Mouse (Mus musculus) 3134 (cell line): ENCODE measurements around the gene Vmn1r55.
"Not testable (repeated sequence)": the region's sequence is repeated elsewhere in the genome, so short reads cannot be mapped to it uniquely, and the experiment has no call there.

ENCODE experiments used
- DNase-seq: peaks from one replicate; pipeline ENCODE4 v3.0.0-alpha.2; 2011; ENCODE audit warnings: low spot score; ENCODE audit not compliant: insufficient read length; ENCODE audit errors: extremely low read depth

The Vmn1r55 gene

GRCm38 (mm10) chr7:5149570-5149969, at the start of gene Vmn1r55:
Vmn1r55 (minus strand) TSS chr7:5149670.
- DNase-seq: not testable (repeated sequence)

GRCm38 (mm10) chr7:5196647-5197046, 47.2 kb upstream of the Vmn1r55 start, which contains the start of gene Vmn1r56:
Vmn1r56 (minus strand) TSS chr7:5196747.
- DNase-seq: not testable (repeated sequence)

- no peak for DNase-seq
Measured at GRCm38 (mm10) chr7:5125549-5126406, 23.7 kb downstream of the Vmn1r55 start, which contains the start of gene Rasl2-9. Rasl2-9 (minus strand) TSS chr7:5125950.

- no peak for DNase-seq
Measured at GRCm38 (mm10) chr7:5125078-5125477, 24.4 kb downstream of the Vmn1r55 start.

- no peak for DNase-seq
Measured at GRCm38 (mm10) chr7:5116850-5117249, 32.6 kb downstream of the Vmn1r55 start, which contains the start of gene Rfpl4. Rfpl4 (minus strand) TSS chr7:5116950.

- no peak for DNase-seq
Measured at GRCm38 (mm10) chr7:5112701-5113100, 36.8 kb downstream of the Vmn1r55 start.

GRCm38 (mm10) chr7:5109301-5109700, 40.2 kb downstream of the Vmn1r55 start:
- DNase-seq: no peak

- DNase-seq: no peak
Measured at GRCm38 (mm10) chr7:5108272-5108671, 41.2 kb downstream of the Vmn1r55 start.

- DNase-seq: no peak
Measured at GRCm38 (mm10) chr7:5102564-5102963, 46.9 kb downstream of the Vmn1r55 start.

- DNase-seq: no peak
Measured at GRCm38 (mm10) chr7:5101066-5101663, 48.3 kb downstream of the Vmn1r55 start.

GRCm38 (mm10) chr7:5099796-5100195, 49.7 kb downstream of the Vmn1r55 start:
- no peak for DNase-seq

- DNase-seq: no peak
Measured at GRCm38 (mm10) chr7:5098769-5099168, 50.7 kb downstream of the Vmn1r55 start.

GRCm38 (mm10) chr7:5092831-5093510, 56.5 kb downstream of the Vmn1r55 start:
- DNase-seq: no peak

GRCm38 (mm10) chr7:5092381-5092780, 57.1 kb downstream of the Vmn1r55 start:
- DNase-seq: no peak

GRCm38 (mm10) chr7:5091008-5091728, 58.3 kb downstream of the Vmn1r55 start:
- DNase-seq: no peak

- DNase-seq: no peak
Measured at GRCm38 (mm10) chr7:5089853-5090252, 59.6 kb downstream of the Vmn1r55 start.

- DNase-seq: no peak
Measured at GRCm38 (mm10) chr7:5087886-5088285, 61.6 kb downstream of the Vmn1r55 start.

- DNase-seq: no peak
Measured at GRCm38 (mm10) chr7:5086921-5087440, 62.5 kb downstream of the Vmn1r55 start.

GRCm38 (mm10) chr7:5085512-5085911, 64.0 kb downstream of the Vmn1r55 start:
- DNase-seq: no peak
